Mouse (Mus musculus) small intestine, adult 2 months (tissue): ENCODE data around the gene Gm6034. TPM values are rescaled to one million over a fixed set of nuclear protein-coding genes. Genes with fewer than 3 reads are reported as not detected.
"Not testable (repeated sequence)": the region's sequence is repeated elsewhere in the genome, so short reads cannot be mapped to it uniquely, and the experiment has no call there.

Experiments
- H3K27ac ChIP-seq: fragments of 200-500 bp; 2 replicates; pipeline ENCODE4 v1.5.1; 2012; ENCODE audit warnings: low read depth, low read length, control low read depth, inconsistent platforms; ENCODE audit not compliant: insufficient read depth
- H3K27me3 ChIP-seq: fragments of 200-500 bp; 2 replicates; pipeline ENCODE4 v1.6.1; 2012; ENCODE audit warnings: mild to moderate bottlenecking, moderate library complexity, low read length, inconsistent platforms; ENCODE audit not compliant: control insufficient read depth, insufficient read depth
- H3K36me3 ChIP-seq: fragments of 200-500 bp; 2 replicates; pipeline ENCODE4 v1.6.1; 2012; ENCODE audit warnings: mild to moderate bottlenecking, low read length, control low read depth, inconsistent platforms; ENCODE audit not compliant: control insufficient read depth, insufficient read depth
- H3K4me1 ChIP-seq: fragments of 200-500 bp; 2 replicates; pipeline ENCODE4 v1.6.1; 2012; ENCODE audit warnings: low read length, inconsistent platforms, mixed read lengths; ENCODE audit not compliant: control insufficient read depth, insufficient read depth, insufficient read length
- H3K4me3 ChIP-seq: fragments of 200-500 bp; 2 replicates; pipeline ENCODE4 v1.5.1; 2012; ENCODE audit warnings: low read depth, mild to moderate bottlenecking, control low read depth, inconsistent platforms, low read length, moderate library complexity
- CTCF ChIP-seq: fragments of 200-500 bp; IDR thresholded peaks from 2 replicates; pipeline ENCODE4 v1.5.1; 2012; ENCODE audit warnings: low read depth, mild to moderate bottlenecking, control low read depth, inconsistent platforms, low read length, moderate library complexity, mixed read lengths; ENCODE audit not compliant: insufficient replicate concordance, insufficient read length; ENCODE audit errors: extremely low read depth
- POLR2A ChIP-seq: fragments of 200-500 bp; IDR thresholded peaks from 2 replicates; pipeline ENCODE4 v1.6.1; 2012; ENCODE audit warnings: low read depth, mild to moderate bottlenecking, control low read depth, inconsistent platforms, low read length, moderate library complexity
- WGBS: fragments of 180-500 bp; shearing (Covaris S2); methylation state at CpG from one replicate; pipeline ENCODE4 v1.1.7; 2018; 5-methylcytosine and 5-hydroxymethylcytosine counted together
- polyA plus RNA-seq: library from polyadenylated mRNA; depleted of rRNA; stranded (reverse); fragments of >200 nt; gene quantifications from 2 replicates; pipeline ENCODE4 v1.2.3, GENCODE M21; 2012; rRNA removed

Gm6034 gene
- polyA plus RNA-seq: not detected in 2 replicates

GRCm38 (mm10) chr17:36042610-36043169 is at the start of gene Gm6034, which contains the start of gene H2-T22:
Gene Gm6034, plus strand, starts transcription at chr17:36042961.
Gene H2-T22, minus strand, starts transcription at chr17:36042747.
- not testable (repeated sequence) for H3K4me1 ChIP-seq, H3K27me3 ChIP-seq, H3K36me3 ChIP-seq
- TF ChIP-seq POLR2A: peak; percentile 83
- WGBS: under 1% methylated on average over 12 of the region's 12 CpGs
- Histone ChIP-seq H3K4me3 (peak within 1 kb of the TSS; percentile 68), H3K27ac (peak within 1 kb of the TSS; percentile 78)

- peak overlapping the region; percentile 41 for H3K4me3 ChIP-seq
- peaks cover 4% of the 10 kb centered on the region for H3K4me1 ChIP-seq
- peaks cover 4% of the 10 kb centered on the region; the same call in 1 of the 2 replicates for H3K36me3 ChIP-seq
- 2% methylated on average over 17 of the region's 17 CpGs for WGBS
- H3K27ac ChIP-seq: no peak overlapping the region
- TF ChIP-seq POLR2A: no peak
- TF ChIP-seq CTCF: peak; percentile 99
- H3K27me3 ChIP-seq: no peaks in the 10 kb centered on the region
Measured at GRCm38 (mm10) chr17:35993675-35994074, 49.1 kb upstream of the Gm6034 start.

- Histone ChIP-seq H3K4me1 (peaks cover 4% of the 10 kb centered on the region), H3K36me3 (no peaks in the 10 kb centered on the region), H3K27me3 (no peaks in the 10 kb centered on the region), H3K4me3 (peak overlapping the region; percentile 56), H3K27ac (peak overlapping the region; percentile 48)
- WGBS: 3% methylated on average over 31 of the region's 31 CpGs
- TF ChIP-seq POLR2A: peak; percentile 85; the same call in 1 of the 2 replicates
- no peak; the same call in 1 of the 2 replicates for TF ChIP-seq CTCF
Measured at GRCm38 (mm10) chr17:35994175-35994878, 48.4 kb upstream of the Gm6034 start.

- under 1% methylated on average over 14 of the region's 14 CpGs for WGBS
- peak overlapping the region; percentile 48; the same call in 1 of the 2 replicates for H3K27ac ChIP-seq
- H3K27me3 ChIP-seq: no peaks in the 10 kb centered on the region
- H3K36me3 ChIP-seq: no peaks in the 10 kb centered on the region
- H3K4me1 ChIP-seq: peaks cover 5% of the 10 kb centered on the region
- TF ChIP-seq POLR2A (no peak), CTCF (no peak)
- H3K4me3 ChIP-seq: peak overlapping the region; percentile 56
Measured at GRCm38 (mm10) chr17:35994879-35995240, 47.9 kb upstream of the Gm6034 start.

- H3K27ac ChIP-seq: no peak overlapping the region
- H3K4me3 ChIP-seq: no peak overlapping the region
- no peaks in the 10 kb centered on the region for H3K27me3 ChIP-seq
- H3K4me1 ChIP-seq: peaks cover 10% of the 10 kb centered on the region
- TF ChIP-seq POLR2A (no peak), CTCF (peak; percentile 99)
- WGBS: under 1% methylated on average over 11 of the region's 11 CpGs
- no peaks in the 10 kb centered on the region for H3K36me3 ChIP-seq
Measured at GRCm38 (mm10) chr17:35996949-35997348, 45.8 kb upstream of the Gm6034 start.

- Histone ChIP-seq H3K36me3 (no peaks in the 10 kb centered on the region), H3K4me3 (no peak overlapping the region; the same call in 1 of the 2 replicates), H3K4me1 (peaks cover 10% of the 10 kb centered on the region), H3K27ac (peak overlapping the region; percentile 68; the same call in 1 of the 2 replicates), H3K27me3 (no peaks in the 10 kb centered on the region)
- 45% methylated on average over 12 of the region's 12 CpGs for WGBS
- 0 out of 2 replicates have a peak, but pooled peaks have one; percentile 14 for TF ChIP-seq CTCF
- TF ChIP-seq POLR2A: no peak
Measured at GRCm38 (mm10) chr17:35997713-35998510, 44.8 kb upstream of the Gm6034 start.
